Mouse (Mus musculus): Measurements from ENCODE around the gene Gm11937.
"Not testable (repeated sequence)": the region's sequence is repeated elsewhere in the genome, so short reads cannot be mapped to it uniquely, and the experiment has no call there.

Gm11937 gene

GRCm38 (mm10) chr11:99610089-99610488 is at the start of gene Gm11937:
TSS of gene Gm11937 (minus strand) at chr11:99610189.
- not testable (repeated sequence) for DNase-seq (ENCODE audit: low read depth, low spot score)

- DNase-seq (ENCODE audit: low read depth, low spot score), result no peak
Measured at GRCm38 (mm10) chr11:99659256-99659655, 49.3 kb upstream of the Gm11937 start.

- DNase-seq (ENCODE audit: low read depth, low spot score), result not testable (repeated sequence)
Measured at GRCm38 (mm10) chr11:99658467-99659010, 48.5 kb upstream of the Gm11937 start, which contains the start of gene Gm11563. TSS of gene Gm11563 (minus strand) at chr11:99658960.

GRCm38 (mm10) chr11:99657051-99657450 is 47.1 kb upstream of the Gm11937 start:
- DNase-seq (ENCODE audit: low read depth, low spot score), result no peak

GRCm38 (mm10) chr11:99650136-99650535 is 40.1 kb upstream of the Gm11937 start, which contains the start of gene Gm11555:
TSS of gene Gm11555 (minus strand) at chr11:99650236.
- DNase-seq (ENCODE audit: low read depth, low spot score), result no peak

- DNase-seq (ENCODE audit: low read depth, low spot score), result peak; percentile 22
Measured at GRCm38 (mm10) chr11:99646444-99646843, 36.5 kb upstream of the Gm11937 start.

- DNase-seq (ENCODE audit: low read depth, low spot score), result no peak
Measured at GRCm38 (mm10) chr11:99644351-99644750, 34.4 kb upstream of the Gm11937 start.

- DNase-seq (ENCODE audit: low read depth, low spot score), result not testable (repeated sequence)
Measured at GRCm38 (mm10) chr11:99643635-99644139, 33.7 kb upstream of the Gm11937 start, which contains the start of gene Krtap4-7. TSS of gene Krtap4-7 (minus strand) at chr11:99644089.

- no peak for DNase-seq (ENCODE audit: low read depth, low spot score)
Measured at GRCm38 (mm10) chr11:99640926-99641325, 30.9 kb upstream of the Gm11937 start.

- peak; percentile 53 for DNase-seq (ENCODE audit: low read depth, low spot score)
Measured at GRCm38 (mm10) chr11:99637086-99637485, 27.1 kb upstream of the Gm11937 start.

- no peak for DNase-seq (ENCODE audit: low read depth, low spot score)
Measured at GRCm38 (mm10) chr11:99634653-99635134, 24.7 kb upstream of the Gm11937 start, which contains the start of gene Krtap4-2. TSS of gene Krtap4-2 (minus strand) at chr11:99635084.

- DNase-seq (ENCODE audit: low read depth, low spot score), result peak; percentile 68
Measured at GRCm38 (mm10) chr11:99633293-99633692, 23.3 kb upstream of the Gm11937 start.

GRCm38 (mm10) chr11:99630890-99631289 is 20.9 kb upstream of the Gm11937 start:
- no peak for DNase-seq (ENCODE audit: low read depth, low spot score)

GRCm38 (mm10) chr11:99628138-99628537 is 18.1 kb upstream of the Gm11937 start, which contains the start of gene Krtap4-1:
TSS of gene Krtap4-1 (minus strand) at chr11:99628238.
- DNase-seq (ENCODE audit: low read depth, low spot score), result no peak

- no peak for DNase-seq (ENCODE audit: low read depth, low spot score)
Measured at GRCm38 (mm10) chr11:99620335-99620734, 10.3 kb upstream of the Gm11937 start, which contains the start of gene Gm11562. TSS of gene Gm11562 (minus strand) at chr11:99620435.

- no peak for DNase-seq (ENCODE audit: low read depth, low spot score)
Measured at GRCm38 (mm10) chr11:99614796-99615363, 4.9 kb upstream of the Gm11937 start, which contains the start of gene Krtap2-4. TSS of gene Krtap2-4 (minus strand) at chr11:99614846.

- DNase-seq (ENCODE audit: low read depth, low spot score), result peak; percentile 61
Measured at GRCm38 (mm10) chr11:99609126-99609525, 863 bp downstream of the Gm11937 start.

GRCm38 (mm10) chr11:99603208-99603607 is 6.8 kb downstream of the Gm11937 start, which contains the start of gene Gm11938:
TSS of gene Gm11938 (minus strand) at chr11:99603308.
- DNase-seq (ENCODE audit: low read depth, low spot score), result not testable (repeated sequence)

GRCm38 (mm10) chr11:99597742-99598141 is 12.2 kb downstream of the Gm11937 start, which contains the start of gene Krtap9-3:
TSS of gene Krtap9-3 (minus strand) at chr11:99598105.
- not testable (repeated sequence) for DNase-seq (ENCODE audit: low read depth, low spot score)

GRCm38 (mm10) chr11:99590981-99591380 is 19.0 kb downstream of the Gm11937 start, which contains the start of gene Krtap1-3:
TSS of gene Krtap1-3 (minus strand) at chr11:99591339.
- DNase-seq (ENCODE audit: low read depth, low spot score), result no peak

- DNase-seq (ENCODE audit: low read depth, low spot score), result peak; percentile 57
Measured at GRCm38 (mm10) chr11:99585096-99585495, 24.9 kb downstream of the Gm11937 start.

GRCm38 (mm10) chr11:99583245-99583704 is 26.7 kb downstream of the Gm11937 start, which contains the start of gene Krtap1-4:
TSS of gene Krtap1-4 (minus strand) at chr11:99583654.
- DNase-seq (ENCODE audit: low read depth, low spot score), result no peak
